Mouse (Mus musculus): ENCODE data around the gene Pxylp1.

GRCm38 (mm10) chr9:96904360-96905355 lies 12.2 kb upstream of the Pxylp1 start:
- TF ChIP-seq ZC3H11A (IDR thresholded peaks at IDR 0.05; ENCODE audit: borderline replicate concordance, low read depth, low read length): no peak
- no peak for TF ChIP-seq CHD2 (IDR thresholded peaks at IDR 0.05; ENCODE audit: low read depth, low read length)

All from ES-E14 (cell line).